Mouse (Mus musculus): ENCODE data around the gene Ttc38. TPM values are rescaled to one million over a fixed set of nuclear protein-coding genes. Genes with fewer than 3 reads are reported as not detected.

The Ttc38 gene
- 11.5 and 12.6 TPM in 2 replicates for polyA plus RNA-seq (2012; ENCODE audit: insufficient read depth, insufficient read length, missing spikeins)

- TF ChIP-seq POLR2A (IDR thresholded peaks at IDR 0.05; ENCODE audit: borderline replicate concordance, low read depth, low read length): no peak; the same call in 1 of the 2 replicates
- no peak for TF ChIP-seq CTCF (IDR thresholded peaks at IDR 0.05; ENCODE audit: low read depth, low read length)
Measured at GRCm38 (mm10) chr15:85831954-85832590, at the start of gene Ttc38. Ttc38 (plus strand) TSS chr15:85832306.

GRCm38 (mm10) chr15:85783146-85783545, 49.0 kb upstream of the Ttc38 start:
- no peaks in the 10 kb centered on the region for H3K4me1 ChIP-seq (ENCODE audit: control insufficient read depth, insufficient read depth, low read length)

More at GRCm38 (mm10) chr15:85831954-85832590, at the start of gene Ttc38:
- Histone ChIP-seq H3K4me3 (ENCODE audit: insufficient read depth, low read length) (peak within 1 kb of the TSS; percentile 90), H3K27ac (ENCODE audit: insufficient read depth, low read depth, low read length) (0 out of 2 replicates have a peak within 1 kb of the TSS, but pooled peaks have one; percentile 19), H3K4me1 (ENCODE audit: control insufficient read depth, insufficient read depth, low read length) (peaks cover 8% of the 10 kb centered on the region; the same call in 1 of the 2 replicates)

GRCm38 (mm10) chr15:85784341-85784740, 47.8 kb upstream of the Ttc38 start:
- H3K4me1 ChIP-seq (ENCODE audit: control insufficient read depth, insufficient read depth, low read length): no peaks in the 10 kb centered on the region

More at GRCm38 (mm10) chr15:85783146-85783545, 49.0 kb upstream of the Ttc38 start:
- no peak overlapping the region for H3K27ac ChIP-seq (ENCODE audit: insufficient read depth, low read depth, low read length)
- TF ChIP-seq POLR2A (IDR thresholded peaks at IDR 0.05; ENCODE audit: borderline replicate concordance, low read depth, low read length) (no peak), CTCF (IDR thresholded peaks at IDR 0.05; ENCODE audit: low read depth, low read length) (no peak)
- H3K4me3 ChIP-seq (ENCODE audit: insufficient read depth, low read length): no peak overlapping the region

GRCm38 (mm10) chr15:85786711-85787110, 45.4 kb upstream of the Ttc38 start:
- no peak for TF ChIP-seq POLR2A (IDR thresholded peaks at IDR 0.05; ENCODE audit: borderline replicate concordance, low read depth, low read length)
- TF ChIP-seq CTCF (IDR thresholded peaks at IDR 0.05; ENCODE audit: low read depth, low read length): no peak
- no peak overlapping the region for H3K27ac ChIP-seq (ENCODE audit: insufficient read depth, low read depth, low read length)
- no peak overlapping the region for H3K4me3 ChIP-seq (ENCODE audit: insufficient read depth, low read length)
- no peaks in the 10 kb centered on the region for H3K4me1 ChIP-seq (ENCODE audit: control insufficient read depth, insufficient read depth, low read length)

More at GRCm38 (mm10) chr15:85784341-85784740, 47.8 kb upstream of the Ttc38 start:
- Histone ChIP-seq H3K4me3 (ENCODE audit: insufficient read depth, low read length) (no peak overlapping the region), H3K27ac (ENCODE audit: insufficient read depth, low read depth, low read length) (no peak overlapping the region)
- TF ChIP-seq POLR2A (IDR thresholded peaks at IDR 0.05; ENCODE audit: borderline replicate concordance, low read depth, low read length) (no peak), CTCF (IDR thresholded peaks at IDR 0.05; ENCODE audit: low read depth, low read length) (no peak)

GRCm38 (mm10) chr15:85787482-85787881, 44.6 kb upstream of the Ttc38 start:
- Histone ChIP-seq H3K27ac (ENCODE audit: insufficient read depth, low read depth, low read length) (no peak overlapping the region), H3K4me3 (ENCODE audit: insufficient read depth, low read length) (no peak overlapping the region), H3K4me1 (ENCODE audit: control insufficient read depth, insufficient read depth, low read length) (no peaks in the 10 kb centered on the region)
- TF ChIP-seq POLR2A (IDR thresholded peaks at IDR 0.05; ENCODE audit: borderline replicate concordance, low read depth, low read length): no peak
- TF ChIP-seq CTCF (IDR thresholded peaks at IDR 0.05; ENCODE audit: low read depth, low read length): no peak

- Histone ChIP-seq H3K27ac (ENCODE audit: insufficient read depth, low read depth, low read length) (no peak overlapping the region), H3K4me3 (ENCODE audit: insufficient read depth, low read length) (no peak overlapping the region), H3K4me1 (ENCODE audit: control insufficient read depth, insufficient read depth, low read length) (no peaks in the 10 kb centered on the region)
- TF ChIP-seq POLR2A (IDR thresholded peaks at IDR 0.05; ENCODE audit: borderline replicate concordance, low read depth, low read length): no peak
- TF ChIP-seq CTCF (IDR thresholded peaks at IDR 0.05; ENCODE audit: low read depth, low read length): no peak
Measured at GRCm38 (mm10) chr15:85788051-85788450, 44.1 kb upstream of the Ttc38 start.

GRCm38 (mm10) chr15:85788633-85789032, 43.5 kb upstream of the Ttc38 start:
- H3K4me1 ChIP-seq (ENCODE audit: control insufficient read depth, insufficient read depth, low read length): no peaks in the 10 kb centered on the region
- no peak for TF ChIP-seq CTCF (IDR thresholded peaks at IDR 0.05; ENCODE audit: low read depth, low read length)
- TF ChIP-seq POLR2A (IDR thresholded peaks at IDR 0.05; ENCODE audit: borderline replicate concordance, low read depth, low read length): no peak
- no peak overlapping the region for H3K4me3 ChIP-seq (ENCODE audit: insufficient read depth, low read length)
- no peak overlapping the region for H3K27ac ChIP-seq (ENCODE audit: insufficient read depth, low read depth, low read length)

GRCm38 (mm10) chr15:85791449-85791848, 40.7 kb upstream of the Ttc38 start:
- Histone ChIP-seq H3K4me1 (ENCODE audit: control insufficient read depth, insufficient read depth, low read length) (no peaks in the 10 kb centered on the region), H3K27ac (ENCODE audit: insufficient read depth, low read depth, low read length) (no peak overlapping the region), H3K4me3 (ENCODE audit: insufficient read depth, low read length) (no peak overlapping the region)
- TF ChIP-seq CTCF (IDR thresholded peaks at IDR 0.05; ENCODE audit: low read depth, low read length) (no peak), POLR2A (IDR thresholded peaks at IDR 0.05; ENCODE audit: borderline replicate concordance, low read depth, low read length) (no peak)

GRCm38 (mm10) chr15:85792819-85793218, 39.3 kb upstream of the Ttc38 start:
- H3K27ac ChIP-seq (ENCODE audit: insufficient read depth, low read depth, low read length): no peak overlapping the region
- no peaks in the 10 kb centered on the region for H3K4me1 ChIP-seq (ENCODE audit: control insufficient read depth, insufficient read depth, low read length)
- TF ChIP-seq CTCF (IDR thresholded peaks at IDR 0.05; ENCODE audit: low read depth, low read length) (no peak), POLR2A (IDR thresholded peaks at IDR 0.05; ENCODE audit: borderline replicate concordance, low read depth, low read length) (no peak)
- H3K4me3 ChIP-seq (ENCODE audit: insufficient read depth, low read length): no peak overlapping the region

- Histone ChIP-seq H3K4me3 (ENCODE audit: insufficient read depth, low read length) (no peak overlapping the region), H3K27ac (ENCODE audit: insufficient read depth, low read depth, low read length) (no peak overlapping the region), H3K4me1 (ENCODE audit: control insufficient read depth, insufficient read depth, low read length) (no peaks in the 10 kb centered on the region)
- TF ChIP-seq CTCF (IDR thresholded peaks at IDR 0.05; ENCODE audit: low read depth, low read length) (no peak), POLR2A (IDR thresholded peaks at IDR 0.05; ENCODE audit: borderline replicate concordance, low read depth, low read length) (no peak)
Measured at GRCm38 (mm10) chr15:85795516-85795915, 36.6 kb upstream of the Ttc38 start.
